Mouse (Mus musculus) heart, adult 2 months (tissue): ENCODE measurements at regions not wholly inside any gene's neighbourhood (a gene's known extent, or its start where the extent isn't known, plus 50 kb on each side); places are given as distances from the start of the nearest gene placed in this dataset.

Experiments
- DNase-seq, 2 experiments: peaks; one replicate each; pipeline ENCODE4 v3.0.0; 2021
- H3K27ac ChIP-seq: fragments of 200-600 bp; 2 replicates; pipeline ENCODE4 v1.8.1; 2022
- H3K27me3 ChIP-seq: fragments of 200-500 bp; 2 replicates; pipeline ENCODE4 v1.6.1; 2012; ENCODE audit warnings: mild to moderate bottlenecking, low read length, inconsistent platforms, mixed read lengths; ENCODE audit not compliant: control insufficient read depth, insufficient read depth
- H3K36me3 ChIP-seq: fragments of 200-500 bp; 2 replicates; pipeline ENCODE4 v1.6.1; 2012; ENCODE audit warnings: low read length, inconsistent platforms; ENCODE audit not compliant: control insufficient read depth, insufficient read depth
- H3K4me1 ChIP-seq: fragments of 200-500 bp; 2 replicates; pipeline ENCODE4 v1.6.1; 2011; ENCODE audit warnings: low read length; ENCODE audit not compliant: control insufficient read depth, insufficient read depth
- H3K4me3 ChIP-seq: fragments of 200-600 bp; 2 replicates; pipeline ENCODE4 v1.8.1; 2022
- H3K79me2 ChIP-seq: fragments of 200-500 bp; replicated peaks from 2 replicates; pipeline ENCODE4 v1.6.1; 2012; ENCODE audit warnings: mild to moderate bottlenecking, inconsistent platforms, low read length, moderate library complexity, mixed read lengths; ENCODE audit not compliant: control insufficient read depth, insufficient read depth
- H3K9ac ChIP-seq: fragments of 200-500 bp; 2 replicates; pipeline ENCODE4 v1.6.1; 2012; ENCODE audit warnings: low read depth, mild to moderate bottlenecking, control low read depth, inconsistent platforms, low read length, mixed read lengths
- CTCF ChIP-seq: fragments of 200-600 bp; IDR thresholded peaks from 2 replicates; pipeline ENCODE4 v1.8.1; 2022; ENCODE audit warnings: antibody characterized with exemption, mild to moderate bottlenecking, moderate library complexity
- EP300 ChIP-seq: fragments of 200-500 bp; IDR thresholded peaks from 2 replicates; pipeline ENCODE4 v1.6.1; 2011; ENCODE audit warnings: low read depth, low read length, control low read depth; ENCODE audit not compliant: insufficient read depth
- POLR2A ChIP-seq: fragments of 200-500 bp; IDR thresholded peaks from 2 replicates; pipeline ENCODE4 v1.6.1; 2011; ENCODE audit warnings: mild to moderate bottlenecking, low read depth, low read length, control low read depth; ENCODE audit not compliant: insufficient read depth
- WGBS: fragments of 180-500 bp; shearing (Covaris S2); methylation state at CpG from one replicate; pipeline ENCODE4 v1.1.7; 2018; 5-methylcytosine and 5-hydroxymethylcytosine counted together
- intact Hi-C: fragments of 180-260 bp; cut with DNase I; formaldehyde crosslinking; loops from one replicate; pipeline ENCODE4 v1.15.1; 2025

DNA sequence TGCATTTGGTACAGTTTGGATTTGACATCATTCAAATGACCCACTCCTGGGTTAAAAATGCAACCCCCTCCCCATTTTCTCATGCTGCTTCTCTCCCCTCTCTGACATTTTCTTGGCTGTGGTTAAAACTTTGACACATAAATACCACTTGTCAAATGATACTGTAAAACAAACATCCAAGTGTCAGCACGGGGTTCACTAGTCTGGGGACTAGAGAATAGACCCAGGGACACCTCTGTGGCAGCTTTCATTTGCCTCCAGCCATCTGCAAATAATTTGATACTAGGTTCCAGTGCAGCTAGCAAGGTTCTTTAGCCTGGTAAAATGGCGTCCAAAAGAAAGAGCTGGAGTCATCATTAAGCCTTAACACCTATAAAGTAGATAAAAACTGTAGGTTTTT is 312.7 kb upstream of the Sfrp2 start:
- 65% methylated on average over 2 of the region's 2 CpGs for WGBS
- intact Hi-C loops = no loop called here
- Histone ChIP-seq H3K9ac (no peak overlapping the region), H3K4me1 (peaks cover 1% of the 10 kb centered on the region), H3K79me2 (no peaks in the 10 kb centered on the region), H3K36me3 (peaks cover 4% of the 10 kb centered on the region; the same call in 1 of the 2 replicates), H3K4me3 (no peak overlapping the region), H3K27ac (no peak overlapping the region), H3K27me3 (no peaks in the 10 kb centered on the region)
- DNase-seq = no peak
- TF ChIP-seq CTCF = no peak
- TF ChIP-seq POLR2A = no peak
- TF ChIP-seq EP300 = no peak

- no peaks in the 10 kb centered on the region for H3K79me2 ChIP-seq
- 71% methylated on average over 1 of the region's 1 CpGs for whole genome bisulfite sequencing
- TF ChIP-seq CTCF (no peak), POLR2A (no peak), EP300 (no peak)
- H3K27ac ChIP-seq = no peak overlapping the region
- no peaks in the 10 kb centered on the region for H3K36me3 ChIP-seq
- intact Hi-C loops = no loop called here
- H3K9ac ChIP-seq = no peak overlapping the region
- no peaks in the 10 kb centered on the region for H3K27me3 ChIP-seq
- no peaks in the 10 kb centered on the region for H3K4me1 ChIP-seq
- H3K4me3 ChIP-seq = no peak overlapping the region
- no peak for DNase-seq
Measured at GRCm38 (mm10) chr3:83458450-83458849, 307.7 kb upstream of the Sfrp2 start.

DNA sequence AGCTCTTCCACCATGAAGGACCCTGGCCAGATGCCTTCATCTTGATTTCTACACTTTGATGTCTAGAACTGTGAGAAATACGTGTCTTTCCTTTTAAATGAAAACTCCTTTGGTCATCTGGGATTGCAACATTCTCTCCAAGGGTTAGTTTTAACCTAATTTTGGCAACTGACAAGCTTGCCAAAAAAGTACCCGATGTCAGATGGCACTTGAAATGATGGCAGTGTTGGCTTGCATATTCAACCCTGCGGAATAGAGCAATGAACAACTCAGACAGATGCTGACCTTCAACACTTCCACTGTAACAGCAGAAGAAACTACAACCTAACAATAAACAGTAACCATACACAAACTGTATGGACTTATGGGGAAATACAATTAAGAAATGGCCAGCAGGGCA is 286.9 kb upstream of the Sfrp2 start:
- Histone ChIP-seq H3K4me3 (no peak overlapping the region), H3K36me3 (peaks cover 4% of the 10 kb centered on the region; the same call in 1 of the 2 replicates), H3K79me2 (no peaks in the 10 kb centered on the region), H3K9ac (no peak overlapping the region), H3K27me3 (no peaks in the 10 kb centered on the region), H3K27ac (peak overlapping the region; percentile 31; the same call in 1 of the 2 replicates), H3K4me1 (no peaks in the 10 kb centered on the region; the same call in 1 of the 2 replicates)
- intact Hi-C loops = loop anchor here (10.0 kb wide), 2 partner anchors 174 to 286 kb away; partner anchors contain the start of gene Sfrp2
- DNase-seq = peak in 1 of 2 experiments; percentile 14
- no peak for TF ChIP-seq CTCF
- no peak for TF ChIP-seq EP300
- no peak for TF ChIP-seq POLR2A
- 55% methylated on average over 3 of the region's 3 CpGs for WGBS

- Histone ChIP-seq H3K36me3 (peaks cover 4% of the 10 kb centered on the region; the same call in 1 of the 2 replicates), H3K27ac (no peak overlapping the region), H3K27me3 (no peaks in the 10 kb centered on the region), H3K79me2 (no peaks in the 10 kb centered on the region), H3K4me1 (no peaks in the 10 kb centered on the region; the same call in 1 of the 2 replicates), H3K4me3 (no peak overlapping the region), H3K9ac (no peak overlapping the region)
- no peak for TF ChIP-seq CTCF
- no peak for TF ChIP-seq EP300
- no peak for TF ChIP-seq POLR2A
- no peak for DNase-seq
- intact Hi-C loops = no loop called here
- WGBS = 93% methylated on average over 1 of the region's 1 CpGs
Measured at GRCm38 (mm10) chr3:83480176-83480575, 285.9 kb upstream of the Sfrp2 start.

DNA sequence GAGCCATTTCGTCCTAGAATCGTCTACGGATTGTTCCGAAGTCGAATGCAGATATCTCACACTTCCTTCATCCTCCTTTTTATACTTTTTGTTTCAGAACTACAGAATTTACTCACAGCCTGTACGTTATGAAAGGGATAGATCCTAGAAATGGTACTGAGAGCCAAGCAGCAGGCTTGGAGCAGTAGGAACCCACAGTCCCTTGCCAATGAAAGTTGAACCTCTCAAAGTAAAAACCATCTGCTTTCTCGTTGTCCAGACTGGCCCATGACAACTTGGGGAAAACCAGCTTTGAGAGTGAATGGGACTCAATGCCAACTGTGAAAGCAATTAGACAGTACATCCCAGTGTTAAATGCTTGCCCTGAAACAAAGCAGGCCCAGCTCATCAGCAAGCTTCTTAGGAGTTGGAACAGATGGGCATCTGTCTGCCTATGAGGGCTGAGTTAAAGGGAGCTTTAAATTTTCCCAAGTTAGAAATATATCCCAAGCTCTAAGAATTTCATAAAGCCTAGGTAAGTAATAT is 279.9 kb upstream of the Sfrp2 start:
- intact Hi-C loops = no loop called here
- no peak overlapping the region for H3K9ac ChIP-seq
- H3K27ac ChIP-seq = no peak overlapping the region
- no peaks in the 10 kb centered on the region for H3K27me3 ChIP-seq
- 84% methylated on average over 7 of the region's 7 CpGs for WGBS
- H3K36me3 ChIP-seq = no peaks in the 10 kb centered on the region
- no peaks in the 10 kb centered on the region for H3K79me2 ChIP-seq
- no peak overlapping the region for H3K4me3 ChIP-seq
- TF ChIP-seq POLR2A = no peak
- TF ChIP-seq CTCF = no peak
- no peak for TF ChIP-seq EP300
- DNase-seq = no peak
- no peaks in the 10 kb centered on the region for H3K4me1 ChIP-seq

DNA sequence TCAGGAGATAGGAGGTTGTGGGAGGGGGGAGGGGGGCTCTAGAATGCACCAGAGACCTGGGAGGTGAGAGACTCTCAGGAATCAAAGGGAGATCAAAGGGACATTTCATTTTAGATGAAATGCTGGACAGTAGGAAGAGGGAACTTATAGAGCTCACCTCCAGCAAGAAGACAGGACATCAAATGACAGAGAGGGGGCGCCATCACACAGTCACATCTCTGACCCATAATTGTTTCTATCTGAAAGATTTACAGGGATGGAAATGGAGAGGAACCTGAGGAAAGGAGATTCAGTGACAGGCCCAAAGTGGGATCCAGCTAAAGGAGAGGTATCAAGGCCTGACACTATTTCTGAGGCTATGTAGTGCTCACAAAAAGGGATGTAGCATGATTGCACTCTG is 270.5 kb upstream of the Sfrp2 start:
- no peaks in the 10 kb centered on the region for H3K36me3 ChIP-seq
- intact Hi-C loops = no loop called here

More for the DNA sequence above, 270.5 kb upstream of the Sfrp2 start:
- no peak overlapping the region for H3K9ac ChIP-seq
- 21% methylated on average over 1 of the region's 1 CpGs for WGBS
- no peak overlapping the region for H3K4me3 ChIP-seq
- TF ChIP-seq EP300 (no peak), CTCF (peak; percentile 50)
- no peak overlapping the region for H3K27ac ChIP-seq
- H3K4me1 ChIP-seq = no peaks in the 10 kb centered on the region
- no peaks in the 10 kb centered on the region for H3K79me2 ChIP-seq
- DNase-seq = no peak
- no peaks in the 10 kb centered on the region for H3K27me3 ChIP-seq
